Mouse (Mus musculus) E14TG2a.4 (cell line): ENCODE measurements around the gene Insyn1.

Source experiments
- H3K27me3 ChIP-seq: 2 replicates; pipeline ENCODE4 v1.6.1; 2014; ENCODE audit warnings: low read length, control low read depth; ENCODE audit not compliant: insufficient read depth
- H3K36me3 ChIP-seq: 2 replicates; pipeline ENCODE4 v1.6.1; 2014; ENCODE audit warnings: low read length, control low read depth; ENCODE audit not compliant: insufficient read depth
- H3K4me1 ChIP-seq: replicated peaks from 2 replicates; pipeline ENCODE4 v1.6.1; 2014; ENCODE audit warnings: low read depth, low read length, control low read depth
- H3K4me3 ChIP-seq: replicated peaks from 2 replicates; pipeline ENCODE4 v1.5.1; 2014; ENCODE audit warnings: mild to moderate bottlenecking, low read length
- H3K9me3 ChIP-seq: 2 replicates; pipeline ENCODE4 v1.6.1; 2014; ENCODE audit warnings: low read length, control low read depth
- CTCF ChIP-seq: conservative IDR thresholded peaks from 2 replicates; pipeline ENCODE4 v1.5.1; 2014; ENCODE audit warnings: low read length
- NANOG ChIP-seq: IDR thresholded peaks from 2 replicates; pipeline ENCODE4 v1.6.1; 2014; ENCODE audit warnings: borderline replicate concordance, low read length, mixed read lengths
- POU5F1 ChIP-seq: IDR thresholded peaks from 2 replicates; pipeline ENCODE4 v1.6.1; 2014; ENCODE audit warnings: low read length, borderline replicate concordance

The Insyn1 gene

DNA sequence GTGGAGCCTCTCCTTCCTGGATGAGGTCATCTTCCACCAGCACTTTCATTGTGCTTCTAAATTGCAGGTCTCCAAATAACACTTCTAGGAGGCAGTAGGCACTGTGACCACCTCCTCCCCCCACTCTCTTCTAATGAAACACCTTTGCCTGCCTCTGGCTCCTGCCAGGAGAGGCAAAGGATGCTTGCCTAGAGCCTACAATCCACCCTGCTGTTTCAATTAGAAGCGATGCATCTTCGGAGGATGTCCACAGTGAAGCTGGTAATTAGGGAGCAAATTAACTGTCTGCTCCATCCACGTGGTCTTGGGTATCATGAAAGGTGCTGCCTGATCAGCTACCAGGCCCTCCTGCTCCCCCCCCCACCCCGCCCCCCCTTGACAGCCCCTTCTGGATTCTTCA, 41.6 kb upstream of the Insyn1 start:
- peaks cover 40% of the 10 kb centered on the region for H3K4me1 ChIP-seq
- H3K27me3 ChIP-seq: peaks cover 30% of the 10 kb centered on the region
- H3K4me3 ChIP-seq: no peak overlapping the region
- H3K36me3 ChIP-seq: no peaks in the 10 kb centered on the region
- TF ChIP-seq CTCF (no peak), POU5F1 (no peak), NANOG (no peak)
- peaks cover 8% of the 10 kb centered on the region for H3K9me3 ChIP-seq

DNA sequence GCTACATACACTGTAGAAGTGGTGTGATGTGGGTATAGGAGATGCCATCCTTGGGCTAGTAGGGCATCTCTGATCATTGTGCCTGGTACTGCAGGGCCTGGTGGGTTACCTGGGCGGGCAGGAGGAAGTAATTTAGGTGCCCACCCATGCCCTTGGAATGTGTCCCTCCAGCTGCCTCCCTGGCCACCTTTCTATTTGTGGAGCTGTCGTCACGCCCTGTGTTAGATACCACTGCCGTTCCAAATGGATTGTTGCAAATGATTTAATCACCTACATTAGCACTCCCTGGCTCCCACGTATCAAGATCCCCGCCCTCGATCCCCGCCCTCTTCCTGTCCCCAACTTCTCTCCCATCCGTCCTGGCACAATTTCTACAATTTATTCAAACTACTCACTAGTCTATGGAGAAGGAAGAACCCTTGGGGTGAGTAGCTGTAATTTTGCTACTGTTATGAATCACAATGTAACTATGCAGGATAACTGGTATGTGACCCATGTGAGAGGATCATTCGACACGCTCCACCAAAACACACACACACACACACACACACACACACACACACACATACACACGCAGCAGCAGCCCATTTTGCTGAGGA, 40.3 kb upstream of the Insyn1 start:
- TF ChIP-seq POU5F1 (no peak), CTCF (no peak), NANOG (no peak)
- Histone ChIP-seq H3K4me1 (peaks cover 40% of the 10 kb centered on the region), H3K27me3 (peaks cover 17% of the 10 kb centered on the region), H3K36me3 (no peaks in the 10 kb centered on the region), H3K4me3 (0 out of 2 replicates have a peak overlapping the region, but pooled peaks have one; percentile 20), H3K9me3 (peaks cover 8% of the 10 kb centered on the region)

DNA sequence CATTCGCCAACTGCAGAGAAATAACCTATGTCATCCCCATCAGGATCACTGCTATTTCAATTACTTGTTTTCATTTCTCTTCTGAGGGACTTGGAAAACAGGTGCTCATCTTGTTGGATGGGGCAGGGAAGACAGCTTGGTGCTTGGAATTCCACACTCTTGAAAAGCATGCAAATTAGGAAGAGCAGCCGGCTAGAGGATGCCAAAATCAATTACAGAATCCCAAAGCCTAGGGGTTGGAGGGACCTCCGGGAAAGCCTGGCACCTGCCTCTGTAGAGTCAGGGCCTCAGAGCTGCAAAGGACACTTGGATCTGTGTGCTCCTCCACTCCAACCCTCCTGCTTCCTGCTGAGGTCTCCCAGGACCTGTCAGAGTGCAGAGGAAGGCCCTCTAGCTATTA, 38.9 kb upstream of the Insyn1 start:
- Histone ChIP-seq H3K9me3 (peaks cover 16% of the 10 kb centered on the region), H3K27me3 (peaks cover 5% of the 10 kb centered on the region), H3K4me1 (peaks cover 54% of the 10 kb centered on the region), H3K36me3 (no peaks in the 10 kb centered on the region), H3K4me3 (peak overlapping the region; percentile 20)
- TF ChIP-seq POU5F1 (no peak), NANOG (no peak), CTCF (no peak)

- TF ChIP-seq CTCF: no peak
- no peak for TF ChIP-seq NANOG
- TF ChIP-seq POU5F1: no peak
- H3K4me3 ChIP-seq: peak overlapping the region; percentile 88
- peaks cover 60% of the 10 kb centered on the region for H3K4me1 ChIP-seq
- no peaks in the 10 kb centered on the region for H3K27me3 ChIP-seq
- H3K36me3 ChIP-seq: peaks cover 28% of the 10 kb centered on the region
- peaks cover 8% of the 10 kb centered on the region for H3K9me3 ChIP-seq
Measured at GRCm38 (mm10) chr9:58453791-58454378, 34.5 kb upstream of the Insyn1 start.

DNA sequence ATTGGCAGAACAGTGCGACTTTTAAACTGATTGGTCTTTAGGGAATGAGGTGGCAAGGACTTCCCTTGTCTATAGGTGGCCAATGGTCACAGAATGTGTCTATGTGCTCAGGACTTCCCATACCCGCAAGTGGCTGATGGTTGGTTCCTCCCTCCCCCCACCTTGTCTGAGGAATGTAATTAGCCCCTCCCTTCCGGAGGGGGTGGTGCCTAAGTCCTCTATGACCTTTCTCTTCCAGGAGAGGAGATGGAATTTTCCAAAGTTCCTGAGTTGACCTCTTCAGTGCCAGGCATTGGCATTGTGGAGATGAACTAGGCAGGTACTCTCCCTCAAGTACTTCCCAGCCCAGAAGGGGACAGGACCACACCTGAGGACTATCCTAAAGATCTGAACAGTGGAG, 33.5 kb upstream of the Insyn1 start:
- TF ChIP-seq POU5F1 (no peak), CTCF (no peak), NANOG (no peak)
- peak overlapping the region; percentile 88 for H3K4me3 ChIP-seq

DNA sequence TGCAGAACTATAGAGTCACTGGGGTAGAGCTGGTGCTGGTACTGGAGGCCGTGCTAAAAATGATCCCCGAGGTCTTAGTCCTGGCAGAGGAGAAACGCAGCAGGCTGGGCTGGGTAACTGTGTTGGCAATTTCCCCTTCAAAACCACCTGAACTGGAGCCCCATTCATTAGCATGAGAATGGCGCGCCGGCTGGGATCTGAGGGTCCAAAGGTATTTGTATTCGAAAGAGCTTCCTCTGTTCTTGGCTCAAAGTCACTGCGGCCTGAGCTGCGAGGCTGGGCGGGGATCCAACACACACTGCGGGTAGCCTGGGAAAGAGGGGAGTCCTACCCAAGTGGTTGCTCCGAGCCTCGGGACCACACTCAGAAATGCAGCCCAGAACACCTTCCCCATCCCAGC, 32.6 kb upstream of the Insyn1 start:
- TF ChIP-seq NANOG (no peak), CTCF (no peak), POU5F1 (peak; percentile 78; the same call in 1 of the 2 replicates)
- H3K4me1 ChIP-seq: peaks cover 62% of the 10 kb centered on the region
- H3K36me3 ChIP-seq: peaks cover 47% of the 10 kb centered on the region
- peak overlapping the region; percentile 88 for H3K4me3 ChIP-seq
- peaks cover 8% of the 10 kb centered on the region for H3K9me3 ChIP-seq
- H3K27me3 ChIP-seq: no peaks in the 10 kb centered on the region

More for the DNA sequence above, 33.5 kb upstream of the Insyn1 start:
- H3K9me3 ChIP-seq: peaks cover 8% of the 10 kb centered on the region
- H3K36me3 ChIP-seq: peaks cover 38% of the 10 kb centered on the region
- peaks cover 62% of the 10 kb centered on the region for H3K4me1 ChIP-seq
- no peaks in the 10 kb centered on the region for H3K27me3 ChIP-seq

DNA sequence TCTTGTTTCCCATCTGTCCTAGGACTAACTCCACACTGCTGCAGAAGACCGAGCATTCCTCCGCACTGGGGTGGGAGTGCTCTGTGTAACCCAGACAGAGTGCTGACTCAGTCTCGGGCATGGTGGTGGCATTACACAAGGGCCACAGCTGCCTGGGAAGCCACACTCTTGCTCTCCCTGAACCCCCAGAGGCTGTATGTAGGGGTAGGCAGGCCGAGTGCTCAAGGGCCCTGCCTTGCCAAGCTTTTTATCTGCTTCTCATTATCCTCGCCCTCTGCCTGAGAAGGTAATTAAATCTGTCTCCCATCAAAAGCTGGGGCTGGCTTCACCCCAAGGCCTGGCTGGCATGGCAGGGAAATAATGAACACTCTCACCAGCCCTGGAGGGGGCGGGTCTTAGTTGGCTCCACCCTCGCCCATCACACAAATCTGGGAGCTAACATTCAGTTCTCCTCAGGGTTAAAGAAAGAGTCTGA, 30.9 kb upstream of the Insyn1 start:
- TF ChIP-seq NANOG (no peak), POU5F1 (no peak), CTCF (no peak)
- Histone ChIP-seq H3K4me3 (peak overlapping the region; percentile 88), H3K4me1 (peaks cover 72% of the 10 kb centered on the region), H3K27me3 (no peaks in the 10 kb centered on the region), H3K36me3 (peaks cover 64% of the 10 kb centered on the region), H3K9me3 (peaks cover 8% of the 10 kb centered on the region)

DNA sequence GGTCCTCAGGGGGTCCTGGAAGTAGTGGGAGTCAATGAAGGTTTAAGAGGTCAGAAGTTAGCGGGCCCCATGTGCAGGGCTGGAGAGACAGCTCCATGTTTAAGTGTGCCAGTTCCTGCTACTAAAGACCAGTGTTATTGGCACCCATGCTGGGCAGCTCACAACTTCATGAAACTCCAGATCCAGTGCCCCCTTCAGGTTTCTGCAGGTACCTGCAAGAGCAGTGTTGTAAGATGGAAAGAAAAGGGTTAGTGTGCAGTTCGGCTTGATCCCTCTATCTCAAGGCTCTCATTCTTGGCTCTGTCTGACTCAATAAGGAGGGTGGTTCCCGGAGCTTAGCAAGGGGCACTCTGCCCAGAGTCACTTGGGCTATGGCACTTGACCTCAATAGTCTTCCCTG, 30.1 kb upstream of the Insyn1 start:
- H3K4me3 ChIP-seq: peak overlapping the region; percentile 88
- H3K36me3 ChIP-seq: peaks cover 73% of the 10 kb centered on the region
- H3K9me3 ChIP-seq: peaks cover 7% of the 10 kb centered on the region
- no peaks in the 10 kb centered on the region for H3K27me3 ChIP-seq
- TF ChIP-seq POU5F1 (no peak), NANOG (no peak), CTCF (peak; percentile 51)
- peaks cover 70% of the 10 kb centered on the region for H3K4me1 ChIP-seq
